Mouse (Mus musculus) olfactory bulb, adult 2 months (tissue): ENCODE data around the gene Cryzl2. TPM values are rescaled to one million over a fixed set of nuclear protein-coding genes. Genes with fewer than 3 reads are reported as not detected.

ENCODE experiments used
- H3K27ac ChIP-seq: fragments of 200-500 bp; 2 replicates; pipeline ENCODE4 v1.5.1; 2012; ENCODE audit warnings: low read depth, low read length; ENCODE audit not compliant: insufficient read depth
- H3K4me1 ChIP-seq: fragments of 200-500 bp; 2 replicates; pipeline ENCODE4 v1.6.1; 2012; ENCODE audit warnings: low read length; ENCODE audit not compliant: control insufficient read depth, insufficient read depth
- H3K4me3 ChIP-seq: fragments of 200-500 bp; 2 replicates; pipeline ENCODE4 v1.5.1; 2012; ENCODE audit warnings: mild to moderate bottlenecking, low read depth, low read length, moderate library complexity; ENCODE audit not compliant: insufficient read depth
- CTCF ChIP-seq: fragments of 200-500 bp; IDR thresholded peaks from 2 replicates; pipeline ENCODE4 v1.5.1; 2012; ENCODE audit warnings: low read depth, mild to moderate bottlenecking, low read length, moderate library complexity; ENCODE audit not compliant: insufficient read depth
- POLR2A ChIP-seq: fragments of 200-500 bp; IDR thresholded peaks from 2 replicates; pipeline ENCODE4 v1.6.1; 2012; ENCODE audit warnings: mild to moderate bottlenecking, low read depth, low read length, moderate library complexity; ENCODE audit not compliant: insufficient read depth
- WGBS: fragments of 180-500 bp; shearing (Covaris S2); methylation state at CpG from one replicate; pipeline ENCODE4 v1.1.7; 2018; 5-methylcytosine and 5-hydroxymethylcytosine counted together
- polyA plus RNA-seq: library from polyadenylated mRNA; stranded (reverse); fragments of >200 nt; gene quantifications from 2 replicates; pipeline ENCODE4 v1.2.4, GENCODE M21; 2012; ENCODE audit warnings: low replicate concordance; ENCODE audit not compliant: missing spikeins, insufficient read depth, insufficient read length

Gene Cryzl2
- polyA plus RNA-seq, 1 experiment = not detected

DNA sequence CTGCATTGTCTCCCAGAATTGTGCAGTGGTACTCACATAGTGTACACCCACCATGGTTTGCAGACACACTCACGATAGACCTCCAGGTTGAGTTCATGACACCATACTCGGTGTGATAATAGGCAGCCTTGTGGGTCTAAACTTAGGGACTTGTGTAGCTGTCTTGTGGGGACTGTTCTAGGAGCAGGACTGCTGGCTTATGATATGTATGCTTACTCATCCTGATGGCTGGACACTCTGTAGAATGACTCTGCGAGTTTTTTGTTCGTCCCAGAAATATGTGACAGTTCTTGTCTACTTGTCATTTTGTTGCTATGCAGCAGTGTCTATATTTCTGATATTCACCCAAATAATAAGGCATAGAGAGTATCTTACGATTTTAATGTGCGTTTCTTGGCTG lies 23.3 kb downstream of the Cryzl2 start:
- TF ChIP-seq POLR2A = no peak
- no peak for TF ChIP-seq CTCF
- no peak overlapping the region for H3K27ac ChIP-seq
- H3K4me1 ChIP-seq = 0 out of 2 replicates have a peak, but pooled peaks cover 2% of the 10 kb centered on the region
- 88% methylated on average over 6 of the region's 6 CpGs for WGBS
- no peak overlapping the region for H3K4me3 ChIP-seq

- no peak overlapping the region for H3K27ac ChIP-seq
- H3K4me3 ChIP-seq = no peak overlapping the region
- no peak for TF ChIP-seq POLR2A
- no peak for TF ChIP-seq CTCF
- 0 out of 2 replicates have a peak, but pooled peaks cover 2% of the 10 kb centered on the region for H3K4me1 ChIP-seq
- WGBS = 88% methylated on average over 4 of the region's 4 CpGs
These were observed 25.8 kb downstream of the Cryzl2 start for GRCm38 (mm10) chr1:157484161-157484560.

DNA sequence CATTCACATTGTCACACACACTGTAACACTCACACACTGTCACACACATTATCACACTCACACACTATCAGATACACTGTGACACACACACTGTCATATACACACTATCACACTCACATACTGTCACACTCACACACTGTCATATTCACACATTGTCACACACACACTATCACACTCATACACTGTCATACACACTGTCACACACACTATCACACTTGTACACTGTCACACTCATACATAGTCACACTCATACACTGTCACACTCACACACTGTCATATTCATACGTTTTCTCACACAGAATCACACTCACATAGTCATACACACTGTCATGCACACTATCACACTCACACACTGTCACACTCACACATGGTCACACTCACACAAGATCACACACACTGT lies 42.3 kb downstream of the Cryzl2 start:
- TF ChIP-seq POLR2A (no peak), CTCF (no peak)
- H3K4me1 ChIP-seq = no peaks in the 10 kb centered on the region
- WGBS = 85% methylated on average over 1 of the region's 1 CpGs
- no peak overlapping the region for H3K4me3 ChIP-seq
- no peak overlapping the region for H3K27ac ChIP-seq

DNA sequence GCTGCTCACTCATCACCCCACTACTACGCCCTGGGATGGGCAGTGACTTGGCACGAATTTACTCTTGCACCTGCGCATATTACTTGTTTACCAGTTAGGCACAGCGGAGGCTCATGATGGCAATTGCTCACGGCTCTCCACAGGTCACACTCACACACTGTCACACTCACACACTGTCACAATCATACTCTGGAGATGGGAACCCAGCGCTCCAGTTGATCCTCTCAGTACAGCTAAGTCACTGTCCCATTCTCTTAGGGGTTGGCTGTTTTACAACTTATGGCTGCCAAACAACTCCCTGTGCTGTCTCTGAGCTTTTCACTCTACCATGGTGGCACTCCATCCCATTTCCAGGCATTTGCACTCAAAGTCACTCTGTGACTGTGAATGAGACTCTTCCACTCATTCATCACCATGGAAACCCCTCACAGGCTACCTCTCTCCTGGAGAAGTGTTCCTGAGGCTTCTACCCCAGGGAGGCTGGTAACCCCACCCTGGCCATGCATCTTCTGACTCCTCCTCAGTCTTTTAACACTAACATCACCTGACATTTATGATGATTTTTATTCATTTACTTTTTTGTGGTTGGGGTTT lies 43.1 kb downstream of the Cryzl2 start:
- 81% methylated on average over 6 of the region's 6 CpGs for WGBS
- no peak for TF ChIP-seq CTCF
- H3K27ac ChIP-seq = no peak overlapping the region
- H3K4me1 ChIP-seq = no peaks in the 10 kb centered on the region
- H3K4me3 ChIP-seq = no peak overlapping the region

DNA sequence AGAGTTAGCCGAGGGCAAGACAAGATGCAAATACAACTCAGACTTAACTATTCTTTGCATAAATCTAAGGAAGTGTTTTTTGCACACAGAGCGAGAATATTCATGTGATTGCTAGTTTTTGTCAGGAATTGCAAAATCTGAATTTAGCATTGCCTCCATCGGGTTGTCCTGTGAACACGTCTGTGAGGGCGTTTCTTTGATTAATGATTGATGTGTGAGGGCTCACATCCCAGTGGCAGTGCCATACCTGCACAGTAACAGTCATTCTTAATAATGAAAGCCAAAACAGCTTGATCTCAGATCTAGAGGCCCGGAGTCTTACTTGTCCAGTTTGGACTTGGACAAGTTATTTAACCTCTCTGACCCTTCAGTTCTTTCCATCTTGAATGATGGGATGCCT lies 44.7 kb downstream of the Cryzl2 start:
- no peak overlapping the region for H3K27ac ChIP-seq
- H3K4me1 ChIP-seq = peaks cover 5% of the 10 kb centered on the region; the same call in 1 of the 2 replicates
- 85% methylated on average over 6 of the region's 6 CpGs for WGBS
- TF ChIP-seq CTCF = no peak
- TF ChIP-seq POLR2A = no peak
- H3K4me3 ChIP-seq = no peak overlapping the region

DNA sequence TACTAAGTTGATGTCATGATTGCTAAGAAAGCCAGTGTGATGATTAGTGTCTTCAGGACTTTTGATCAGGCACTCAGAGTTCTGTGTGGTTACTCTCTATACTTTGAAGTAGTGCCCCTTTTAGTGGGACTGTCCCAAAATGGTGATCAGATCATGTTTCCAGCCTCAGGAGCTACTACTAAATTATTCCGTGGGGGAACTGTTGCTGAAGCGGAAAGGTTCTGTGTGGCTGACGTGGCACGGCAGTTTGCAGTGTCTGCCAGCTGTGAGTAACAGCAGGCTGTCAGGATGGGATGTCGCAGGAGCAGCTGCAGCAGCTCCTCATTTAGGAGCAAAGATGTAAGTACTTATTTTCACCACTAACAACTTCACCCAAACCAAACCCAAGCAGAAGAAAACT lies 48.1 kb downstream of the Cryzl2 start, which contains the start of gene Sec16b:
Gene Sec16b (plus strand): TSS at position 207 of the 400 bp plus-strand sequence.
- H3K27ac ChIP-seq = no peak within 1 kb of the TSS
- no peak within 1 kb of the TSS for H3K4me3 ChIP-seq
- 19% methylated on average over 5 of the region's 5 CpGs for WGBS
- peaks cover 5% of the 10 kb centered on the region; the same call in 1 of the 2 replicates for H3K4me1 ChIP-seq
- TF ChIP-seq CTCF (no peak), POLR2A (no peak)

GRCm38 (mm10) chr1:157506995-157507595 lies 48.7 kb downstream of the Cryzl2 start:
- 41% methylated on average over 4 of the region's 4 CpGs for WGBS
- no peak overlapping the region for H3K27ac ChIP-seq
- no peak overlapping the region for H3K4me3 ChIP-seq
- TF ChIP-seq CTCF (no peak), POLR2A (no peak)
- peaks cover 5% of the 10 kb centered on the region; the same call in 1 of the 2 replicates for H3K4me1 ChIP-seq

- Histone ChIP-seq H3K4me1 (peaks cover 5% of the 10 kb centered on the region; the same call in 1 of the 2 replicates), H3K27ac (no peak overlapping the region), H3K4me3 (no peak overlapping the region)
- 67% methylated on average over 5 of the region's 5 CpGs for WGBS
- TF ChIP-seq POLR2A (no peak), CTCF (no peak)
These were observed 49.4 kb downstream of the Cryzl2 start for GRCm38 (mm10) chr1:157507814-157508213.

DNA sequence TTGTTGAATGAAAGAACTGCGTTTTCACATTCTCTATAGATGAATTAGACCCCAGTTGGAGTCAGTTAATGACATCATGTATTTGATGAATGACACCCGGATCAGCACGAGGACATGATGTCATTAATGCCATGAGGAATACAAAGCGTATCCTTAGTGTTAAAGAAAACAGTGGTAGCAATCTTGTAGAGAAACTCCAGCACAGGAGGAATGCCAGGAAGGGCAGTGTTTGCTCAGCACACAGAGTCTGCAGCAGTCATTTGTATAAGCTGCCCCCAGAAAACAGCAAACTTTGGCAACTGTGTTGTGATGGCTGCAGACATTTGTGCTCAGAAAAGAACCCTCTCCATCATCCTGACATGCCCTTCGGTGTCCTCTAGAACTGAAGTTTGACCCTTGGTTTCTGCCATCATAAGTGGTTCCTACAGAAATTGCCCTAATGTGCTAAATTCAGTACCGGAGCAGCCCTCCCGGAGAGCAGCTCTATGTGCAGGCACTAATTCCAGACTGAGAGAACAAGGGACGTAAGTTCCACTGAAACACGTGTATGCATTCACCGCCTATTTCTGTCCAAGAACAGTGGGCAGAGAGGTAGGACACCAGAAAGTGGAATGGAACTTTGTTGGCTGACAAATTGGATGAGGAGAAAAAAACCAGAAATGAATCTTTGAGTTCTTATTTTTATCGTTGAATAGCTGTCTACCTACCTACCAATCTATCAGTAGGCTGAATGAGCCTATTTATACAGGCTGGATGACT lies 54.5 kb downstream of the Cryzl2 start:
- no peak overlapping the region for H3K4me3 ChIP-seq
- H3K4me1 ChIP-seq = peaks cover under 1% of the 10 kb centered on the region; the same call in 1 of the 2 replicates
- H3K27ac ChIP-seq = no peak overlapping the region
- 47% methylated on average over 11 of the region's 11 CpGs for WGBS
- TF ChIP-seq POLR2A (no peak), CTCF (no peak)
